Mouse (Mus musculus) liver, embryonic 12.5 days (tissue): Measurements from ENCODE around the gene Frmpd2. TPM values are rescaled to one million over a fixed set of nuclear protein-coding genes. Genes with fewer than 3 reads are reported as not detected.

Source experiments
- ATAC-seq: fragments of 200-750 bp; cut with Nextera tagmentation; 2 replicates; pipeline ENCODE4 v1.8.0; 2017; ENCODE audit warnings: moderate number of reproducible peaks, mild to moderate bottlenecking, moderate library complexity
- H3K27ac ChIP-seq: fragments of 300-500 bp; sonication (generic); 2 replicates; pipeline ENCODE4 v1.5.1; 2016; ENCODE audit warnings: mild to moderate bottlenecking
- H3K27me3 ChIP-seq: fragments of 300-500 bp; sonication (generic); replicated peaks from 2 replicates; pipeline ENCODE4 v1.6.1; 2016; ENCODE audit warnings: mild to moderate bottlenecking, moderate library complexity
- H3K36me3 ChIP-seq: fragments of 300-500 bp; sonication (generic); 2 replicates; pipeline ENCODE4 v1.6.1; 2016; ENCODE audit warnings: mild to moderate bottlenecking, moderate library complexity
- H3K4me1 ChIP-seq: fragments of 300-500 bp; sonication (generic); 2 replicates; pipeline ENCODE4 v1.6.1; 2016
- H3K4me2 ChIP-seq: fragments of 300-500 bp; sonication (generic); 2 replicates; pipeline ENCODE4 v1.6.1; 2016; ENCODE audit warnings: mild to moderate bottlenecking, moderate library complexity
- H3K4me3 ChIP-seq: fragments of 300-500 bp; sonication (generic); 2 replicates; pipeline ENCODE4 v1.5.1; 2016; ENCODE audit warnings: mild to moderate bottlenecking, moderate library complexity
- H3K9ac ChIP-seq: fragments of 300-500 bp; sonication (generic); 2 replicates; pipeline ENCODE4 v1.6.1; 2016; ENCODE audit warnings: mild to moderate bottlenecking, moderate library complexity
- H3K9me3 ChIP-seq: fragments of 300-500 bp; sonication (generic); replicated peaks from 2 replicates; pipeline ENCODE4 v1.6.1; 2016; ENCODE audit warnings: mild to moderate bottlenecking, moderate library complexity
- WGBS: fragments of 180-500 bp; shearing (Covaris S2); methylation state at CpG from one replicate; pipeline ENCODE4 v1.1.7; 2016; ENCODE audit not compliant: insufficient replicate concordance; 5-methylcytosine and 5-hydroxymethylcytosine counted together
- polyA plus RNA-seq: library from polyadenylated mRNA; unstranded; fragments of >200 nt; fragmentation: Nextera tagmentation; extraction: Ambion mirVana; gene quantifications from 2 replicates; pipeline ENCODE4 v1.2.1, GENCODE M21; 2016

The Frmpd2 gene
- polyA plus RNA-seq, 1 experiment from 2014 or later: not detected

GRCm38 (mm10) chr14:33514756-33515285 is 43.3 kb downstream of the Frmpd2 start:
- Histone ChIP-seq H3K9me3 (no peaks in the 10 kb centered on the region), H3K27me3 (no peaks in the 10 kb centered on the region), H3K9ac (no peak overlapping the region), H3K36me3 (no peaks in the 10 kb centered on the region), H3K27ac (no peak overlapping the region), H3K4me3 (no peak overlapping the region), H3K4me2 (no peak overlapping the region), H3K4me1 (no peaks in the 10 kb centered on the region)
- no peak for ATAC-seq
- 57% methylated on average over 6 of the region's 6 CpGs for WGBS

- no peaks in the 10 kb centered on the region for H3K4me1 ChIP-seq
- H3K36me3 ChIP-seq: no peaks in the 10 kb centered on the region
- ATAC-seq: no peak
- H3K4me2 ChIP-seq: no peak overlapping the region
- H3K4me3 ChIP-seq: no peak overlapping the region
- H3K9me3 ChIP-seq: no peaks in the 10 kb centered on the region
- no peak overlapping the region for H3K27ac ChIP-seq
- 46% methylated on average over 3 of the region's 3 CpGs for WGBS
- no peaks in the 10 kb centered on the region for H3K27me3 ChIP-seq
- H3K9ac ChIP-seq: no peak overlapping the region
Measured at GRCm38 (mm10) chr14:33521538-33521937, 50.0 kb downstream of the Frmpd2 start.

- no peaks in the 10 kb centered on the region for H3K4me1 ChIP-seq
- WGBS: 46% methylated on average over 12 of the region's 12 CpGs
- H3K9ac ChIP-seq: no peak overlapping the region
- no peak overlapping the region for H3K4me2 ChIP-seq
- H3K9me3 ChIP-seq: no peaks in the 10 kb centered on the region
- H3K27me3 ChIP-seq: no peaks in the 10 kb centered on the region
- no peak for ATAC-seq
- H3K36me3 ChIP-seq: no peaks in the 10 kb centered on the region
- no peak overlapping the region for H3K27ac ChIP-seq
- H3K4me3 ChIP-seq: no peak overlapping the region
Measured at GRCm38 (mm10) chr14:33525272-33525983, 53.9 kb downstream of the Frmpd2 start.

GRCm38 (mm10) chr14:33526621-33527020 is 55.1 kb downstream of the Frmpd2 start:
- Histone ChIP-seq H3K36me3 (no peaks in the 10 kb centered on the region), H3K9me3 (no peaks in the 10 kb centered on the region), H3K27ac (no peak overlapping the region), H3K27me3 (no peaks in the 10 kb centered on the region), H3K9ac (no peak overlapping the region), H3K4me1 (no peaks in the 10 kb centered on the region), H3K4me2 (no peak overlapping the region), H3K4me3 (no peak overlapping the region)
- ATAC-seq: no peak
- 46% methylated on average over 2 of the region's 2 CpGs for WGBS

GRCm38 (mm10) chr14:33527938-33528337 is 56.4 kb downstream of the Frmpd2 start:
- H3K9me3 ChIP-seq: no peaks in the 10 kb centered on the region
- H3K27me3 ChIP-seq: no peaks in the 10 kb centered on the region
- no peak overlapping the region for H3K9ac ChIP-seq
- H3K27ac ChIP-seq: no peak overlapping the region
- no peak for ATAC-seq
- no peak overlapping the region for H3K4me3 ChIP-seq
- no peaks in the 10 kb centered on the region for H3K36me3 ChIP-seq
- H3K4me2 ChIP-seq: no peak overlapping the region
- WGBS: 41% methylated on average over 3 of the region's 3 CpGs
- H3K4me1 ChIP-seq: no peaks in the 10 kb centered on the region

GRCm38 (mm10) chr14:33531331-33531912 is 59.9 kb downstream of the Frmpd2 start:
- Histone ChIP-seq H3K4me3 (no peak overlapping the region), H3K9ac (no peak overlapping the region), H3K36me3 (no peaks in the 10 kb centered on the region), H3K9me3 (no peaks in the 10 kb centered on the region), H3K4me1 (no peaks in the 10 kb centered on the region), H3K4me2 (no peak overlapping the region), H3K27ac (no peak overlapping the region), H3K27me3 (no peaks in the 10 kb centered on the region)
- ATAC-seq: no peak
- 68% methylated on average over 8 of the region's 8 CpGs for WGBS

GRCm38 (mm10) chr14:33532792-33533191 is 61.3 kb downstream of the Frmpd2 start:
- Histone ChIP-seq H3K9ac (no peak overlapping the region), H3K36me3 (no peaks in the 10 kb centered on the region), H3K4me3 (no peak overlapping the region), H3K9me3 (no peaks in the 10 kb centered on the region), H3K4me1 (no peaks in the 10 kb centered on the region), H3K27me3 (no peaks in the 10 kb centered on the region), H3K4me2 (no peak overlapping the region), H3K27ac (no peak overlapping the region)
- no peak for ATAC-seq
- WGBS: 65% methylated on average over 5 of the region's 5 CpGs

- 32% methylated on average over 1 of the region's 1 CpGs for WGBS
- ATAC-seq: no peak
- H3K27ac ChIP-seq: no peak overlapping the region
- H3K36me3 ChIP-seq: no peaks in the 10 kb centered on the region
- no peaks in the 10 kb centered on the region for H3K27me3 ChIP-seq
- H3K4me3 ChIP-seq: no peak overlapping the region
- H3K4me1 ChIP-seq: no peaks in the 10 kb centered on the region
- no peak overlapping the region for H3K4me2 ChIP-seq
- no peaks in the 10 kb centered on the region for H3K9me3 ChIP-seq
- no peak overlapping the region for H3K9ac ChIP-seq
Measured at GRCm38 (mm10) chr14:33533516-33533915, 62.0 kb downstream of the Frmpd2 start.

GRCm38 (mm10) chr14:33535317-33535716 is 63.8 kb downstream of the Frmpd2 start:
- no peak for ATAC-seq
- Histone ChIP-seq H3K4me1 (no peaks in the 10 kb centered on the region), H3K4me3 (no peak overlapping the region), H3K27ac (no peak overlapping the region), H3K9me3 (no peaks in the 10 kb centered on the region), H3K27me3 (no peaks in the 10 kb centered on the region), H3K9ac (no peak overlapping the region), H3K36me3 (no peaks in the 10 kb centered on the region), H3K4me2 (no peak overlapping the region)
- WGBS: 59% methylated on average over 6 of the region's 6 CpGs

GRCm38 (mm10) chr14:33539559-33540167 is 68.2 kb downstream of the Frmpd2 start:
- no peaks in the 10 kb centered on the region for H3K9me3 ChIP-seq
- H3K4me3 ChIP-seq: no peak overlapping the region
- no peaks in the 10 kb centered on the region for H3K4me1 ChIP-seq
- ATAC-seq: no peak
- H3K27ac ChIP-seq: no peak overlapping the region
- H3K4me2 ChIP-seq: no peak overlapping the region
- 74% methylated on average over 7 of the region's 7 CpGs for WGBS
- no peaks in the 10 kb centered on the region for H3K36me3 ChIP-seq
- H3K27me3 ChIP-seq: no peaks in the 10 kb centered on the region
- H3K9ac ChIP-seq: no peak overlapping the region

- Histone ChIP-seq H3K4me2 (no peak overlapping the region), H3K36me3 (no peaks in the 10 kb centered on the region), H3K9ac (no peak overlapping the region), H3K9me3 (no peaks in the 10 kb centered on the region), H3K27me3 (no peaks in the 10 kb centered on the region), H3K4me3 (no peak overlapping the region), H3K4me1 (no peaks in the 10 kb centered on the region), H3K27ac (no peak overlapping the region)
- 71% methylated on average over 8 of the region's 8 CpGs for WGBS
- no peak for ATAC-seq
Measured at GRCm38 (mm10) chr14:33545565-33546143, 74.2 kb downstream of the Frmpd2 start.

- Histone ChIP-seq H3K9me3 (no peaks in the 10 kb centered on the region), H3K4me3 (no peak overlapping the region), H3K4me2 (no peak overlapping the region), H3K4me1 (no peaks in the 10 kb centered on the region), H3K9ac (no peak overlapping the region), H3K36me3 (no peaks in the 10 kb centered on the region), H3K27ac (no peak overlapping the region), H3K27me3 (no peaks in the 10 kb centered on the region)
- ATAC-seq: no peak
- 47% methylated on average over 3 of the region's 3 CpGs for WGBS
Measured at GRCm38 (mm10) chr14:33548650-33549049, 77.2 kb downstream of the Frmpd2 start.
